Mouse (Mus musculus): ENCODE data around the gene Nol9. TPM values are rescaled to one million over a fixed set of nuclear protein-coding genes. Genes with fewer than 3 reads are reported as not detected.

The Nol9 gene
- total and polyA plus RNA-seq, 3 experiments, result 80.3 to 114 (median 80.9) TPM

DNA sequence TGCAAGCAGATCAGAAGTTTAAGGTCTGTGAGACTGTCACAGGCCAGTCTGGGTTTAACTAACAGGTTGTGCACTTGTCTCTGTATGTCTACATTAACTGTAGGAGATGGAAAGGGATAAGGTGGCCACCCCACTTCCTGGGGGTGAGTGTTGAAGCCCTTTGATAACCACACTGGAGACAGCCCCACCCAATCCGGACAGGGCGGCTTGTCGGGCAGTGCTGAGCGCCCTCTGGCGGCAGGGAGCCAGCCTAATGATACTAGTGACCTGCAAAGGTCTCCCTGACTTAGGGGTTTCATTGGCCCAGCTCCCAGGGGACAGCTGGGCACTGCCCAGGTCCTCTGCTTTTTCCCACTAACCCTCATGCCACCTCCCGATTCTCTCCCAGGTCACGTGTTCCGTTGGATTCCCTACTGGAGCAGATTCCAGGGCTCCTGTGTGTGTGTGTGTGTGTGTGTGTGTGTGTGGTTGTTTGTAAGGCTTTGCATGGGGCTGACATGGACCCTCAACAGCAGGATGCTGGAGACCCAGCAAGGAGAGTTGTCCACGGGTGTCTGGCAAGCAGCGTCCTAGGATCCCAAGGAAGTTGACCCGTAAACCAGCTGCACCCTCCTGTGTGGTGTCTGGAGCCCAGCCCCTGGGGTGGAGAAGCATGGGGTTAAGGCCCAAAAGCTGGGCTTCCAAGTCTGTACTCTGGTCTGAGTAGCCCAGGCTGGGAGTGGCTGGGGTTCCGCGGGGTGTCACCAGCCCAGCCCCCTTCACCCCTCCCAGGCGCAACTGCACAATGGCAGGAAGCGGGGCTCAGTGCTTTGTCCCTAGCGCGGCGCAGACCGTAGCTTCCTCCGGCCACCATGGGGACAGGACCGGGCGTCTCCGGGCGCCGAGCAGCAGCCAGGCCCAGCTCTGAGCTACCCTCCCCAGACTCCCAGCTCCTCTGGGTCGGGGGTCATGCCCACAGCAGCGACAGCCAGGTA, 57.1 kb downstream of the Nol9 start (continued):
- TF ChIP-seq ZNF384 (IDR thresholded peaks at IDR 0.05; ENCODE audit: low read depth, low read length) (no peak), ZKSCAN1 (IDR thresholded peaks at IDR 0.05; ENCODE audit: low read depth, low read length) (no peak), USF2 (IDR thresholded peaks at IDR 0.05; ENCODE audit: borderline replicate concordance in 1 of 2, insufficient read depth in 1 of 2, low read depth in 1 of 2, low read length in 2 of 2) (no peak), MEF2A (IDR thresholded peaks at IDR 0.05; ENCODE audit: extremely low read depth, insufficient replicate concordance, low read depth, low read length, poor library complexity, severe bottlenecking) (no peak; the same call in 1 of the 2 replicates)

DNA sequence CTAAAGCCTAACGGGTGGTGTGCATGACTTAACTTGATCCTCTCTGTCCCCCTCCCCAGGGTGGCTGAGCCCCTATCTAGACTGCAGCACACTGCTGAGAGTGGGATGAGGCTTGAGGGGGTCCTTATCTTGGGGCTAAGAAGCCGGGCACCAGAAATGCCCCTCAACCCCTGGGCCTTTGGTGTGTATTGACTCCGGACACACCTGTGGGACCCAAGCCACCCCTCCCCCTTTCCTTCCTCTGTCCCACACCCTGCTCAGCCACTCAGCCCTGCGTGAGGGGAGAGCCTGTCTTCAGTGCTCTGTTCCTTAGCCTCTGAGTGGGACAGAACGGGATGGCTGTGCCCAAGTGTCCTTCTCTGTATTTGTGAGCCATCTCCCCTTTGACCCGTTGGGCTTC, 57.8 kb downstream of the Nol9 start:
- no peak overlapping the region for H3K9ac ChIP-seq (ENCODE audit: control insufficient read depth, low read depth, low read length, poor library complexity, severe bottlenecking)
- peaks cover 0 to 26% of the 10 kb centered on the region in 2 experiments; a peak in 2 of 4 replicates for H3K36me3 ChIP-seq (ENCODE audit: control insufficient read depth in 1 of 2, insufficient read depth in 2 of 2, low read length in 2 of 2)
- TF ChIP-seq ZNF384 (IDR thresholded peaks at IDR 0.05; ENCODE audit: low read depth, low read length) (no peak), MAFK (IDR thresholded peaks at IDR 0.05; ENCODE audit: borderline replicate concordance, low read depth, low read length) (no peak), ELF1 (IDR thresholded peaks at IDR 0.05; ENCODE audit: low read depth, low read length) (no peak), MYC (IDR thresholded peaks at IDR 0.05; ENCODE audit: low read depth, low read length) (no peak), POLR2A (IDR thresholded peaks at IDR 0.05; ENCODE audit: control insufficient read depth in 1 of 2, insufficient read depth in 1 of 2, low read depth in 1 of 2, low read length in 2 of 2, poor library complexity in 1 of 2) (no peak), CHD2 (IDR thresholded peaks at IDR 0.05; ENCODE audit: low read length) (no peak), ETS1 (IDR thresholded peaks at IDR 0.05; ENCODE audit: low read depth, low read length) (no peak), ZMIZ1 (IDR thresholded peaks at IDR 0.05; ENCODE audit: low read depth, low read length) (no peak), TBP (IDR thresholded peaks at IDR 0.05; ENCODE audit: low read depth, low read length) (no peak), KAT2A (conservative IDR thresholded peaks at IDR 0.05; ENCODE audit: low read depth, low read length) (no peak)
- no peak overlapping the region for H3K4me3 ChIP-seq (ENCODE audit: control insufficient read depth in 1 of 2, insufficient read depth in 1 of 2, low read depth in 2 of 2, low read length in 2 of 2)
- DNase-seq (ENCODE audit: low read depth, low spot score), result no peak
- peaks cover 25 to 43% of the 10 kb centered on the region in 2 experiments for H3K4me1 ChIP-seq (ENCODE audit: control insufficient read depth in 1 of 2, insufficient read depth in 2 of 2, low read length in 2 of 2)
- H3K27me3 ChIP-seq (ENCODE audit: control insufficient read depth in 1 of 2, insufficient read depth in 2 of 2, low read length in 2 of 2), result no peaks in the 10 kb centered on the region
- H3K27ac ChIP-seq (ENCODE audit: control insufficient read depth, low read depth, low read length), result no peak overlapping the region
- no peaks in the 10 kb centered on the region for H3K9me3 ChIP-seq (replicated peaks; ENCODE audit: insufficient read depth, low read length)
- no peaks in the 10 kb centered on the region for H3K79me2 ChIP-seq (ENCODE audit: control insufficient read depth, insufficient read depth, low read length, poor library complexity)

Data from MEL (cell line).